Mouse (Mus musculus) heart, adult 2 months (tissue): ENCODE measurements at regions not wholly inside any gene's neighbourhood (a gene's known extent, or its start where the extent isn't known, plus 50 kb on each side); places are given as distances from the start of the nearest gene placed in this dataset.

Experiments
- CTCF ChIP-seq: fragments of 200-600 bp; IDR thresholded peaks from 2 replicates; pipeline ENCODE4 v1.8.1; 2022; ENCODE audit warnings: antibody characterized with exemption, mild to moderate bottlenecking, moderate library complexity
- POLR2A ChIP-seq: fragments of 200-500 bp; IDR thresholded peaks from 2 replicates; pipeline ENCODE4 v1.6.1; 2011; ENCODE audit warnings: mild to moderate bottlenecking, low read depth, low read length, control low read depth; ENCODE audit not compliant: insufficient read depth

DNA sequence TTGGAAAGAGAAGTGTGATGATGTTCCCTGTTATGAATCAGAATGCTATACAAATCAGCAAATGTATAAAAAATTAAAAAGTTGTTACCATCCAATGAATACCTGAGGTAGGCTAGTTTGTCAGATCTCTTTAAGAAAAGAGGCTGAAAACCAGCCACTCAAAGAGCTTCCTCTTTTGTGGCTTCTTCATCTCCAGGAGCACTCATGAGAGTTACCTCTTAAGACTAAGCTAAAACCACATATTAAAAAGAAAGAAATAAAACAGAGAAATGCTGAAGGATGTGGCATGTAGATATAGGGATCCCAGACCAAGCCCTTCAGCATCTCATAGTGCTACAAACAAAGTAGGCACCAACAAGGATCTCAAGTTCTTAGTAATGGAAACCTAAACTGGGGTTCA is 890.9 kb upstream of the Acvr2a start:
- TF ChIP-seq CTCF (no peak), POLR2A (no peak)
